Mouse (Mus musculus) heart, postnatal 0 days (tissue): ENCODE data around the gene Lrrc47. TPM values are rescaled to one million over a fixed set of nuclear protein-coding genes. Genes with fewer than 3 reads are reported as not detected.

ENCODE experiments used
- ATAC-seq: fragments of 200-750 bp; cut with Nextera tagmentation; 2 replicates; pipeline ENCODE4 v1.8.0; 2017; ENCODE audit warnings: low read depth, moderate number of reproducible peaks, moderate library complexity; ENCODE audit not compliant: insufficient read depth
- DNase-seq: peaks from one replicate; pipeline ENCODE4 v3.0.0-alpha.2; 2016; ENCODE audit warnings: low spot score
- H3K27ac ChIP-seq: fragments of 300-500 bp; sonication (generic); 2 replicates; pipeline ENCODE4 v1.5.1; 2014; ENCODE audit warnings: low read depth, mild to moderate bottlenecking
- H3K27me3 ChIP-seq: fragments of 300-500 bp; sonication (generic); 2 replicates; pipeline ENCODE4 v1.6.1; 2014; ENCODE audit warnings: low read length, mixed read lengths; ENCODE audit not compliant: control insufficient read depth, insufficient read depth
- H3K36me3 ChIP-seq: fragments of 300-500 bp; sonication (generic); replicated peaks from 2 replicates; pipeline ENCODE4 v1.6.1; 2014; ENCODE audit warnings: low read length, mixed read lengths; ENCODE audit not compliant: control insufficient read depth, insufficient read depth
- H3K4me1 ChIP-seq: fragments of 300-500 bp; sonication (generic); 2 replicates; pipeline ENCODE4 v1.6.1; 2014; ENCODE audit warnings: antibody characterized with exemption; ENCODE audit not compliant: control insufficient read depth, insufficient read depth
- H3K4me2 ChIP-seq: fragments of 300-500 bp; sonication (generic); 2 replicates; pipeline ENCODE4 v1.6.1; 2014; ENCODE audit warnings: low read depth, mild to moderate bottlenecking, low read length, moderate library complexity
- H3K4me3 ChIP-seq: fragments of 300-500 bp; sonication (generic); 2 replicates; pipeline ENCODE4 v1.5.1; 2014; ENCODE audit warnings: low read depth, low read length
- H3K9ac ChIP-seq: fragments of 300-500 bp; sonication (generic); replicated peaks from 2 replicates; pipeline ENCODE4 v1.6.1; 2014; ENCODE audit warnings: low read depth, low read length, mixed read lengths
- H3K9me3 ChIP-seq: fragments of 300-500 bp; sonication (generic); replicated peaks from 2 replicates; pipeline ENCODE4 v1.6.1; 2016; ENCODE audit warnings: low read length; ENCODE audit not compliant: control insufficient read depth
- CTCF ChIP-seq: IDR thresholded peaks from 2 replicates; pipeline ENCODE4 v1.5.1; 2016; ENCODE audit warnings: antibody characterized with exemption, control low read depth, low read depth
- EP300 ChIP-seq: IDR thresholded peaks from 2 replicates; pipeline ENCODE4 v1.6.1; 2016; ENCODE audit warnings: antibody characterized with exemption, low read depth
- WGBS: fragments of 180-500 bp; shearing (Covaris S2); extraction: QIAGEN DNeasy Blood & Tissue Kit; methylation state at CpG from one replicate; pipeline ENCODE4 v1.1.7; 2014; 5-methylcytosine and 5-hydroxymethylcytosine counted together
- polyA plus RNA-seq: library from polyadenylated mRNA; unstranded; fragments of >200 nt; fragmentation: Nextera tagmentation; extraction: Ambion mirVana; gene quantifications from 2 replicates; pipeline ENCODE4 v1.2.1, GENCODE M21; 2015
- total RNA-seq: library from RNA; depleted of rRNA; stranded (reverse); fragments of >200 nt; gene quantifications from 2 replicates; pipeline ENCODE4 v1.2.3, GENCODE M21; 2014; ENCODE audit warnings: low replicate concordance

The Lrrc47 gene
- total and polyA plus RNA-seq, 2 experiments from 2014 or later, result 12.2 to 13.4 TPM

DNA sequence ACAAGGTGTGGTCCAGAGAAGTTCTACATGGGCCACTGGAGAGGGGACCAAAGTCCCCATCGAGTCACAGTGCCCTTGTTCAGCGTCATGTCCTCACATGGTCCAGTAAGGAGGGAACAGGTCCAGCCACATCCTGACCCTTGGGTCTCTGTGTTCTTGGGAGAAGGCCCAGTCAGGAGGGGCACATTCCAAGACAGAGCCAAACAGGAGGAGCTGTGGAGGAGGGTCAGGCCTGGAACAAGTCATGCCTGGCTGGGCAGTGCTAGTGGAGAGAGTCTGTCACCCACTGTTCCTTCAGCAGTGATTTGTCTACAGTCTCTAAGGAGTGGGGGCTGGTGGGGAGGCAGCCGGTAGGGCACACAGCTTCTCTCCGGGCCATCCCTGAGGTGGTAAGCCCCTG is 10.9 kb downstream of the Lrrc47 start:
- peaks cover 42% of the 10 kb centered on the region for H3K36me3 ChIP-seq
- H3K4me1 ChIP-seq, result peaks cover 10% of the 10 kb centered on the region
- no peak overlapping the region for H3K4me2 ChIP-seq
- H3K27ac ChIP-seq, result 0 out of 2 replicates have a peak overlapping the region, but pooled peaks have one; percentile 11
- TF ChIP-seq CTCF (no peak), EP300 (no peak)
- H3K9me3 ChIP-seq, result no peaks in the 10 kb centered on the region
- DNase-seq (no peak), ATAC-seq (no peak)
- H3K4me3 ChIP-seq, result no peak overlapping the region
- 0 out of 2 replicates have a peak, but pooled peaks cover 9% of the 10 kb centered on the region for H3K27me3 ChIP-seq
- no peak overlapping the region for H3K9ac ChIP-seq
- WGBS, result 78% methylated on average over 4 of the region's 4 CpGs

DNA sequence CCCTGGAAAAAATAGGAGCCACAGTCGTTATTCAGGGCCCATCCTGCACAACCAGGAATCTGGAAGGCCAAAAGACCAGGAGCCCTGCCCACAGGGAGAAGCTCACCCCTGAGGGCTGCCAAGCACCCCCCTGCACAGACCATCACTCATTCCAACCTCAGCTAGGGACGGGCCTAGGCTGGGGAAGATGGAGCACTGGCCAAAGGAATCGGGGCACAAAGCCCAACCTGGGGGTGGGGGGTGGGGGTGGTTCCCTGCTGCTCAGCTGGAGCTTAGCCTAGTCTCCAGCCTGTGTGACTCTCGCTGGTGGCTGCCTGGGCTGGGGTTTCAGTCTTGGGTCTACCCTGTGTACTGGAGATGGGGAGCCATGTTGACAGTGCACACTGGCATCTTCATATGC is 11.3 kb downstream of the Lrrc47 start:
- H3K36me3 ChIP-seq, result peaks cover 40% of the 10 kb centered on the region
- H3K27ac ChIP-seq, result 0 out of 2 replicates have a peak overlapping the region, but pooled peaks have one; percentile 11
- 24% methylated on average over 4 of the region's 4 CpGs for WGBS

DNA sequence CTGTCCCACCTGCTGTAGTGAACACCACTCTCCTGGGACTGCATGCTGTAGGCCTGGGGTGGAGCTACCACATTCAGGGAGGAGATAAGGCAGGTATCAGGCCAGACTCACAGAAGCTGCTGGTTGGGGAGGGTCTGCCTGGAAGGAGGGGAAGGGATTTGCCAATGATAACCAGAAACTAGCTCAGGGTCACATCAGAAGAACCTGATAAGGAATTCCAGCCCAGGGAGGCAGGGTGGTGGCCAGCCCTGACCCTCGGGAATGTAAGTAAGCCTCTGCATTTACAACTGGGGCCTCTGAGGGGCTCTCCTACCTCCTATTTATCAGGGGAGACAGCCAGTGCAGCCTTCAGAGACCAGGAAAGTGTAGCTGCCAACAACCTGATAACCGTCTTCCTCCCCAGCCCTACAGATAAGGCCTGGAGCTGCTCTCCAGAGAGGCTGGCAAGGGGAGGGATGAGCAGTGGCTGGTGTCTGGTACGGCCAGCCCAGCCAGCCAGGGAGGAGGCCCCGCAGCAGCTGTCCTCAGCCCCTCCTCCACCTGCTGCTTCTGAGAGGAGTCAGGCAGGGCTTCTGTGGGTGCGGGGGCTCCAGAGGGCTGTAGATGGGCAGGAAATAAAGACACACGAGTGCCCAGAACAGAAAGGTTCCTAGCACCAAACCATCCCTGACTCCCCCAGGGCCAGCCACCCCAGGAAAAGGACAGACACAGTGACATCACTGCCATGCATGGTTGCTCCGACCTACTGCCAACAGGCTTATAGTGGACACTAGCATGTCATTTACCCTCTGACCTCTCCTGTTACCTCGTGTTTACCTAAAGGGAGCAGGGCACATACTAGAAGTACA is 12.4 kb downstream of the Lrrc47 start:
- H3K9me3 ChIP-seq, result no peaks in the 10 kb centered on the region
- 0 out of 2 replicates have a peak, but pooled peaks have one; percentile 10 for ATAC-seq
- no peak overlapping the region for H3K4me3 ChIP-seq
- no peak overlapping the region for H3K9ac ChIP-seq
- TF ChIP-seq EP300, result no peak
- TF ChIP-seq CTCF, result no peak
- H3K36me3 ChIP-seq, result peaks cover 29% of the 10 kb centered on the region
- peaks cover 10% of the 10 kb centered on the region for H3K4me1 ChIP-seq
- H3K27me3 ChIP-seq, result 0 out of 2 replicates have a peak, but pooled peaks cover 9% of the 10 kb centered on the region
- H3K4me2 ChIP-seq, result peak overlapping the region; percentile 78
- H3K27ac ChIP-seq, result no peak overlapping the region
- DNase-seq, result no peak
- 10% methylated on average over 8 of the region's 8 CpGs for WGBS

More for the DNA sequence above, 11.3 kb downstream of the Lrrc47 start:
- H3K27me3 ChIP-seq, result 0 out of 2 replicates have a peak, but pooled peaks cover 9% of the 10 kb centered on the region
- ATAC-seq (no peak), DNase-seq (no peak)
- no peak overlapping the region for H3K4me2 ChIP-seq
- peaks cover 10% of the 10 kb centered on the region for H3K4me1 ChIP-seq
- H3K9me3 ChIP-seq, result no peaks in the 10 kb centered on the region
- no peak overlapping the region for H3K9ac ChIP-seq
- no peak overlapping the region for H3K4me3 ChIP-seq
- TF ChIP-seq CTCF, result no peak
- no peak for TF ChIP-seq EP300

DNA sequence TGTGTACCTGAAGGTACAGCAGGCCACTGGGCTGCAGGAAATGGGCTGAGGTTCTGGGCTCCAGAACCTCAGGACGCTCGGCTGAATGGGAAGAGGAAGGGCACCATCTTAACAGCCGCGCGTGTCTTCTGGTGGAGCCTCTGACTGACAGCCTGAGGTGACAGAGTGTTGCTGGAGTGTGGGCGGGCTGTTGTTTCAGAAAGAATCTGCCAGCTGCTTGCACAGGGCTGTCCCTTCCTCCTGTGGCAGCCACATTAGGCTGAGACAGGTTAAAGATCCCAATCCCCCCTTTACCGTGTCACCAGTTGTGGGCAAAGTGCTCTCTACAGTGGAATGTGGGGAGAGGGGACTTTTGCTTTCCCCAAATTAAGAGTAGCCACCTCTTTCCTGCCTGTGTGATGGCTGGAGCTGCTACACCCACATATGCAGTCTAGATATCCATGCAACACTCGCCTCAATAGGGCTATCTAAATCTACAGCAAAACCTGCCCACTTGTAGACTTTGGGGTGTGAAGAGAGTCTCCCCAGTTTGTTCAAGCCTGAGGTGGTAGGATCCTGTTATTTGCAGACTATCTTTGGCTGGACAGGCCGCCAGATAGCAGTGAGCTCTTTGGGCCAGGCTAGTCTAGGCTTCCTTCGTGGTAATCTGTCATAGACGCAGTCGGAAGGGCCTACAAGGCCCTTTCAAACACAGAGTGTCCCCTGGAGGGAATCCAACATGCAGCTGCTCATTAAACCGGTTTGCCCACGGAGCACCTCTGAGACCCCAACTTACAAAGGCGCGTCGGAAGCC is 13.4 kb downstream of the Lrrc47 start:
- Histone ChIP-seq H3K4me3 (peak overlapping the region; percentile 53), H3K9me3 (no peaks in the 10 kb centered on the region), H3K9ac (0 out of 2 replicates have a peak overlapping the region, but pooled peaks have one; percentile 58), H3K4me2 (peak overlapping the region; percentile 78), H3K36me3 (peaks cover 19% of the 10 kb centered on the region), H3K27ac (peak overlapping the region; percentile 32), H3K4me1 (peaks cover 10% of the 10 kb centered on the region), H3K27me3 (0 out of 2 replicates have a peak, but pooled peaks cover 9% of the 10 kb centered on the region)
- DNase-seq (no peak), ATAC-seq (no peak)
- TF ChIP-seq CTCF (no peak), EP300 (no peak)
- WGBS, result 27% methylated on average over 17 of the region's 17 CpGs
